Mouse (Mus musculus): ENCODE results near the gene Slc22a2. TPM values are rescaled to one million over a fixed set of nuclear protein-coding genes. Genes with fewer than 3 reads are reported as not detected.
"Not testable (repeated sequence)": the region's sequence is repeated elsewhere in the genome, so short reads cannot be mapped to it uniquely, and the experiment has no call there.

The Slc22a2 gene
- polyA plus RNA-seq, 1 experiment from 2014 or later: not detected

- Histone ChIP-seq H3K9ac (ENCODE audit: low read length) (no peak overlapping the region), H3K9me3 (ENCODE audit: control insufficient read depth, low read length) (no peaks in the 10 kb centered on the region), H3K27me3 (ENCODE audit: control insufficient read depth, insufficient read depth, low read length) (no peaks in the 10 kb centered on the region), H3K36me3 (ENCODE audit: control insufficient read depth, insufficient read depth, low read length) (no peaks in the 10 kb centered on the region), H3K27ac (replicated peaks; ENCODE audit: low read depth, low read length) (0 out of 2 replicates have a peak overlapping the region, but pooled peaks have one; percentile 15), H3K4me3 (ENCODE audit: low read depth, low read length) (no peak overlapping the region), H3K4me1 (ENCODE audit: control insufficient read depth, insufficient read depth, low read length) (0 out of 2 replicates have a peak, but pooled peaks cover 4% of the 10 kb centered on the region), H3K4me2 (ENCODE audit: low read depth, severe bottlenecking) (no peak overlapping the region)
- DNase-seq (ENCODE audit: low spot score) (no peak), ATAC-seq (ENCODE audit: insufficient number of reproducible peaks, low FRiP score, low TSS enrichment, low read depth) (no peak; the same call in 1 of the 2 replicates)
- 13% methylated on average over 7 of the region's 7 CpGs for WGBS
These were observed 84.8 kb downstream of the Slc22a2 start for GRCm38 (mm10) chr17:12668478-12669362.

GRCm38 (mm10) chr17:12669363-12669679 lies 85.4 kb downstream of the Slc22a2 start:
- Histone ChIP-seq H3K9ac (ENCODE audit: low read length) (no peak overlapping the region), H3K27me3 (ENCODE audit: control insufficient read depth, insufficient read depth, low read length) (no peaks in the 10 kb centered on the region), H3K27ac (replicated peaks; ENCODE audit: low read depth, low read length) (peak overlapping the region; percentile 15; the same call in 1 of the 2 replicates), H3K4me3 (ENCODE audit: low read depth, low read length) (no peak overlapping the region), H3K36me3 (ENCODE audit: control insufficient read depth, insufficient read depth, low read length) (no peaks in the 10 kb centered on the region), H3K4me2 (ENCODE audit: low read depth, severe bottlenecking) (no peak overlapping the region), H3K4me1 (ENCODE audit: control insufficient read depth, insufficient read depth, low read length) (0 out of 2 replicates have a peak, but pooled peaks cover 4% of the 10 kb centered on the region), H3K9me3 (ENCODE audit: control insufficient read depth, low read length) (no peaks in the 10 kb centered on the region)
- no peak for ATAC-seq (ENCODE audit: insufficient number of reproducible peaks, low FRiP score, low TSS enrichment, low read depth)
- no peak for DNase-seq (ENCODE audit: low spot score)

GRCm38 (mm10) chr17:12671029-12671605 lies 87.2 kb downstream of the Slc22a2 start:
- Histone ChIP-seq H3K4me3 (ENCODE audit: low read depth, low read length) (no peak overlapping the region), H3K4me1 (ENCODE audit: control insufficient read depth, insufficient read depth, low read length) (0 out of 2 replicates have a peak, but pooled peaks cover 4% of the 10 kb centered on the region), H3K36me3 (ENCODE audit: control insufficient read depth, insufficient read depth, low read length) (no peaks in the 10 kb centered on the region), H3K9ac (ENCODE audit: low read length) (no peak overlapping the region), H3K27ac (replicated peaks; ENCODE audit: low read depth, low read length) (no peak overlapping the region), H3K9me3 (ENCODE audit: control insufficient read depth, low read length) (no peaks in the 10 kb centered on the region), H3K27me3 (ENCODE audit: control insufficient read depth, insufficient read depth, low read length) (no peaks in the 10 kb centered on the region), H3K4me2 (ENCODE audit: low read depth, severe bottlenecking) (no peak overlapping the region)
- 92% methylated on average over 5 of the region's 5 CpGs for WGBS
- ATAC-seq (ENCODE audit: insufficient number of reproducible peaks, low FRiP score, low TSS enrichment, low read depth) (no peak), DNase-seq (ENCODE audit: low spot score) (no peak)

DNA sequence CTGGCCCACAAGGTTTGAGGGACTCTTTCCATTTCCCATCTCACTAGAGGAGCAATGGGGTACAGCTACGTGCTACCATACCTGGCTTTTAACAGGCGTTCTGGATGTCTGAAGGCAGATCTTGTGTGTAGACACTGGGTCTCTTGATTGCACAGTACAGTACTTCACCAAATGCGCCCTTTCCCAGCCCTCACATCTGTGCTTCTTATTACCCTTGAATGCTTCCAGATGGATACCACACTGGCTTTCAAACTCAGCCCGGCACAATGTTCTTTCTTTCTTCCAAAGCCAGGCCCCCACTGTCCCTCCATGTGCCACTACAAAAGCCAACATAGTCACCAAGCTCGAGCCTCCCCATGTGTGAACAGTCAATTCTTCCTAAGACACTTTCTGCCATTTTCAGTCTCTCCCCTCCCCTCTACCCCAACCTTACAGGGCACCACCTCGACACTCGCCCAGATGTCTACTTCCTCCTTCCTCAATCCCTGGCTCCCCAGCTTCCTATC lies 88.4 kb downstream of the Slc22a2 start:
- no peak overlapping the region for H3K4me3 ChIP-seq (ENCODE audit: low read depth, low read length)
- H3K36me3 ChIP-seq (ENCODE audit: control insufficient read depth, insufficient read depth, low read length): no peaks in the 10 kb centered on the region
- ATAC-seq (ENCODE audit: insufficient number of reproducible peaks, low FRiP score, low TSS enrichment, low read depth): peak; percentile 53; the same call in 1 of the 2 replicates
- H3K9ac ChIP-seq (ENCODE audit: low read length): no peak overlapping the region
- DNase-seq (ENCODE audit: low spot score): peak; percentile 61
- H3K4me2 ChIP-seq (ENCODE audit: low read depth, severe bottlenecking): no peak overlapping the region
- peak overlapping the region; percentile 68 for H3K27ac ChIP-seq (replicated peaks; ENCODE audit: low read depth, low read length)
- WGBS: 28% methylated on average over 7 of the region's 7 CpGs
- 0 out of 2 replicates have a peak, but pooled peaks cover 4% of the 10 kb centered on the region for H3K4me1 ChIP-seq (ENCODE audit: control insufficient read depth, insufficient read depth, low read length)
- H3K27me3 ChIP-seq (ENCODE audit: control insufficient read depth, insufficient read depth, low read length): no peaks in the 10 kb centered on the region
- H3K9me3 ChIP-seq (ENCODE audit: control insufficient read depth, low read length): no peaks in the 10 kb centered on the region

DNA sequence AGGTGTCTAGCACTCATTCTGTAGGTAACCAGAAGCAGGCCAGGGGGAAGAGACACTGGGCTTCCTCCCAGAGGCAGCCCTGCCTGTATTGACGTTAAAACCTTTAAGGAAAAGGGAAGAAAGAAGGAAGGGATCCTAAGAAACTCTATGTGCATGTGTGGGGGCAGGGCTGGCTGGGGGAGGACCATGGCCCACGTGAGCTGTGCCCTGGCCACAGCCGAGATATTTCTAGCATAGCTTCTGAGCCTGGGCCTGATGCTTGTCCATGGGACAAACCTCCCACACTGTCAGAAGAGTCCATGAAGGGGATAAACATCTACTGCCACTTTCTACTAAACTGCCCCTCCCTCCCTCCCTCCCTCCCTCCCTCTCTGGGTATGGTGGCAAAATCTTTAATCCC lies 89.9 kb downstream of the Slc22a2 start:
- H3K4me1 ChIP-seq (ENCODE audit: control insufficient read depth, insufficient read depth, low read length): 0 out of 2 replicates have a peak, but pooled peaks cover 4% of the 10 kb centered on the region
- H3K4me2 ChIP-seq (ENCODE audit: low read depth, severe bottlenecking): no peak overlapping the region
- H3K27ac ChIP-seq (replicated peaks; ENCODE audit: low read depth, low read length): no peak overlapping the region
- H3K27me3 ChIP-seq (ENCODE audit: control insufficient read depth, insufficient read depth, low read length): no peaks in the 10 kb centered on the region
- ATAC-seq (ENCODE audit: insufficient number of reproducible peaks, low FRiP score, low TSS enrichment, low read depth): no peak
- H3K9me3 ChIP-seq (ENCODE audit: control insufficient read depth, low read length): no peaks in the 10 kb centered on the region
- no peak overlapping the region for H3K9ac ChIP-seq (ENCODE audit: low read length)
- H3K36me3 ChIP-seq (ENCODE audit: control insufficient read depth, insufficient read depth, low read length): no peaks in the 10 kb centered on the region
- no peak for DNase-seq (ENCODE audit: low spot score)
- H3K4me3 ChIP-seq (ENCODE audit: low read depth, low read length): no peak overlapping the region
- 68% methylated on average over 3 of the region's 3 CpGs for WGBS

DNA sequence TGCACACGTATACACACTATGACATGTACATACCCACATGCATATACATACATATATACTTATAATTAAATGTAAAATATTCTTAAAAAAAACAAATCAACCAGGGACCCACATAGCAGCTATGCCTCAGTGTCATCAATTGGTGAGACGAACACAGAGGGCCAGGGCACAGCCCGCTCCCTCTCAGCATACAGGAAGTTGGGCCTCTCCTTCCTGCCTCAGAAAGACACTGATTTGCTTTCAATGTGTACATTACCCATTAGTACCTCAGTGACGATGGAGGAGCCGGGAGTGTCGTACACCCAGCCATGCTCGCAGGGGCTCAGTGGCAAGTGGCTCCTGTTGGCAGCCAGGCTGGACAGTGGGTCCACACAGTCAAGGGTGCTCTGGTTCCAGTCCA lies 91.0 kb downstream of the Slc22a2 start:
- not testable (repeated sequence) for H3K27ac ChIP-seq (replicated peaks; ENCODE audit: low read depth, low read length); H3K4me3 ChIP-seq (ENCODE audit: low read depth, low read length); H3K9ac ChIP-seq (ENCODE audit: low read length); H3K27me3 ChIP-seq (ENCODE audit: control insufficient read depth, insufficient read depth, low read length); DNase-seq (ENCODE audit: low spot score); H3K4me2 ChIP-seq (ENCODE audit: low read depth, severe bottlenecking); H3K36me3 ChIP-seq (ENCODE audit: control insufficient read depth, insufficient read depth, low read length); ATAC-seq (ENCODE audit: insufficient number of reproducible peaks, low FRiP score, low TSS enrichment, low read depth); H3K4me1 ChIP-seq (ENCODE audit: control insufficient read depth, insufficient read depth, low read length); H3K9me3 ChIP-seq (ENCODE audit: control insufficient read depth, low read length)
- 90% methylated on average over 7 of the region's 7 CpGs for WGBS

DNA sequence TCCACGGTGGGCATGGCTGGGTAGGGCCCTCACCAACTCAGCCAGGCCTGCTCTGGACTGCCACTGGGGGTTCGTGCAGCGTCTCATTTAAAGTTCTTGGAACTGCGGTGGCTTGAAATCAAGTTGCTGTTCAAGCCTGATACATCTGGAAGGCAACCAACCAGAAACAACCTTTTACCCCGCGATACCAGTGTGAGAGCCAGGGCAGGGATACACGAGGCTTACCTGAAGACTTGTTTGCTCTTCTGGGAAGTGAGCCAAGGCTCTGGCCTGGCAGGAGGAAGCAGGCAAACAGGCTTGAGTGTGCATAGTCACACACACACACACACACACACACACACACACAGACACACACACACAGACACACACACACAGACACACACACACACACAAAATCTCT lies 91.7 kb downstream of the Slc22a2 start, which contains the start of gene Slc22a1:
Slc22a1 (minus strand) TSS at position 184 of the 400 bp plus-strand sequence.
- Histone ChIP-seq H3K9ac (ENCODE audit: low read length) (no peak within 1 kb of the TSS), H3K36me3 (ENCODE audit: control insufficient read depth, insufficient read depth, low read length) (0 out of 2 replicates have a peak, but pooled peaks cover 3% of the 10 kb centered on the region), H3K4me1 (ENCODE audit: control insufficient read depth, insufficient read depth, low read length) (0 out of 2 replicates have a peak, but pooled peaks cover 4% of the 10 kb centered on the region), H3K4me3 (ENCODE audit: low read depth, low read length) (no peak within 1 kb of the TSS), H3K9me3 (ENCODE audit: control insufficient read depth, low read length) (no peaks in the 10 kb centered on the region; the same call in 1 of the 2 replicates), H3K4me2 (ENCODE audit: low read depth, severe bottlenecking) (no peak within 1 kb of the TSS), H3K27me3 (ENCODE audit: control insufficient read depth, insufficient read depth, low read length) (no peaks in the 10 kb centered on the region), H3K27ac (replicated peaks; ENCODE audit: low read depth, low read length) (no peak within 1 kb of the TSS)
- 92% methylated on average over 7 of the region's 7 CpGs for WGBS
- DNase-seq (ENCODE audit: low spot score): no peak
- no peak for ATAC-seq (ENCODE audit: insufficient number of reproducible peaks, low FRiP score, low TSS enrichment, low read depth)

GRCm38 (mm10) chr17:12677139-12677538 lies 93.2 kb downstream of the Slc22a2 start:
- Histone ChIP-seq H3K27ac (replicated peaks; ENCODE audit: low read depth, low read length) (no peak overlapping the region), H3K4me2 (ENCODE audit: low read depth, severe bottlenecking) (no peak overlapping the region), H3K9ac (ENCODE audit: low read length) (no peak overlapping the region), H3K27me3 (ENCODE audit: control insufficient read depth, insufficient read depth, low read length) (no peaks in the 10 kb centered on the region), H3K4me1 (ENCODE audit: control insufficient read depth, insufficient read depth, low read length) (0 out of 2 replicates have a peak, but pooled peaks cover 4% of the 10 kb centered on the region), H3K9me3 (ENCODE audit: control insufficient read depth, low read length) (no peaks in the 10 kb centered on the region; the same call in 1 of the 2 replicates), H3K36me3 (ENCODE audit: control insufficient read depth, insufficient read depth, low read length) (peaks cover 3% of the 10 kb centered on the region; the same call in 1 of the 2 replicates), H3K4me3 (ENCODE audit: low read depth, low read length) (no peak overlapping the region)
- ATAC-seq (ENCODE audit: insufficient number of reproducible peaks, low FRiP score, low TSS enrichment, low read depth): no peak
- no peak for DNase-seq (ENCODE audit: low spot score)
